Mouse (Mus musculus) G1E (cell line): Measurements from ENCODE around the gene Rabep1. TPM values are rescaled to one million over a fixed set of nuclear protein-coding genes. Genes with fewer than 3 reads are reported as not detected.
"Not testable (repeated sequence)": the region's sequence is repeated elsewhere in the genome, so short reads cannot be mapped to it uniquely, and the experiment has no call there.

Experiments
- ATAC-seq: 2 replicates; pipeline ENCODE4 v1.8.0; 2016; ENCODE audit warnings: mild to moderate bottlenecking; ENCODE audit not compliant: insufficient number of reproducible peaks, poor library complexity, low FRiP score, severe bottlenecking; ENCODE audit errors: extremely low read depth
- DNase-seq: peaks from one replicate; pipeline ENCODE4 v3.0.0; 2012; ENCODE audit warnings: low spot score
- H3K27me3 ChIP-seq: 2 replicates; pipeline ENCODE4 v1.6.1; 2012; ENCODE audit warnings: mild to moderate bottlenecking, low read length, inconsistent platforms; ENCODE audit not compliant: insufficient read depth
- H3K36me3 ChIP-seq: replicated peaks from 2 replicates; pipeline ENCODE3; 2012; ENCODE audit warnings: mild to moderate bottlenecking, inconsistent platforms
- H3K4me1 ChIP-seq: 2 replicates; pipeline ENCODE4 v1.6.1; 2012; ENCODE audit warnings: low read depth, low read length, inconsistent platforms, mixed read lengths; ENCODE audit not compliant: insufficient read depth
- H3K4me3 ChIP-seq: 2 replicates; pipeline ENCODE4 v1.5.1; 2012; ENCODE audit warnings: low read depth, mild to moderate bottlenecking, inconsistent platforms, low read length, moderate library complexity, mixed read lengths
- H3K9me3 ChIP-seq: replicated peaks from 2 replicates; pipeline ENCODE4 v1.6.1; 2012; ENCODE audit warnings: inconsistent platforms
- CTCF ChIP-seq: IDR thresholded peaks from 2 replicates; pipeline ENCODE4 v1.5.1; 2012; ENCODE audit warnings: low read depth, low read length, inconsistent platforms, mixed read lengths
- GATA1 ChIP-seq: IDR thresholded peaks from 2 replicates; pipeline ENCODE4 v1.6.1; 2012; ENCODE audit warnings: borderline replicate concordance, low read length, inconsistent platforms, mixed read lengths
- GATA2 ChIP-seq: IDR thresholded peaks from 2 replicates; pipeline ENCODE4 v1.6.1; 2012; ENCODE audit warnings: low read depth, low read length, inconsistent platforms, borderline replicate concordance
- POLR2AphosphoS5 ChIP-seq: IDR thresholded peaks from 2 replicates; pipeline ENCODE4 v1.6.1; 2012; ENCODE audit warnings: low read depth, low read length, inconsistent platforms; ENCODE audit not compliant: insufficient replicate concordance
- TAL1 ChIP-seq: conservative IDR thresholded peaks from 2 replicates; pipeline ENCODE4 v1.6.1; 2012; ENCODE audit warnings: low read depth, low read length, inconsistent platforms, mixed read lengths
- polyA plus RNA-seq: library from polyadenylated mRNA; stranded (reverse); fragments of >175 nt; gene quantifications from 2 replicates; pipeline ENCODE4 v1.2.3, GENCODE M21; 2012
- total RNA-seq, 2 experiments: library from RNA; stranded (forward) in 1 of 2; stranded (reverse) in 1 of 2; fragments of 200-1000 nt in 1 of 2; fragments of >200 nt in 1 of 2; fragmentation: Nextera tagmentation in 1 of 2; gene quantifications; 2 replicates each; pipeline ENCODE4 v1.2.3; 2014 to 2017

The Rabep1 gene
- total and polyA plus RNA-seq, 3 experiments = 18.1 to 111 (median 50.1) TPM

DNA sequence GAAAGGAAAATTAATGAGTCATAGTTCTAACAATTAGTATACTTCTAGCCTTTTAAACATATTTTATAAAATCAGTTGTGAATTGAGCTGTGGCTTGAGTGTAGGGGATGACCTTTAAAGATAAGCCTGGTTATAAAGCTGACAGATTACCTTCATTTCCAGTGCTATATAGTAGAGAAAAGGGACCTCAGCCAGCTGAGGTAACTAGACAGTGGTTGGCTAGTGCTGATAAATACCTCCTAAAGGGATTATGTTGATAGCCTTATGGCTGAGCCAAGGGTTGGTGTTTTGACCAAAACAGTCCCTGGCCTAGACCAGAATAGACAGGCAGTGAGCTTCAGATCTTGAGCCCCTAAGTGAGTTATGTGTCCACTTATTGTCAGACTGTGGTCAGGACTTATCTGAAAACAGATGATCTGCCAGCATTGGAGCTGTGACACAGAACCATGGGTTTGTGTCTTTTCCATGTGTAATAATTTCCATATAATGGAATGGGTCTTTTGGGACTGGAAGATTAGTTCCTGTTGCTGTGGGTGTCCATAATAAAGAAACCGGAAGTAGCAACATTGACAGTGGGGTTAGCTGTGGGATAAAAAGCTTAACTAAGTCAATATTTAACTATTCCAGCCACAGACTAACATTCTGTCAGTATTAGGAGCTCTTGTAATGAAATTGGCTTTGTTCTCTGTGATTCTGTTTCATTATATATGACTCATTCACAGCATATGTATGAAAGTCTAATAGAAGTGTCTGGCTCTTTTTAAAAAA, 29.5 kb downstream of the Rabep1 start:
- Histone ChIP-seq H3K4me1 (peaks cover 43% of the 10 kb centered on the region), H3K36me3 (peaks cover 27% of the 10 kb centered on the region), H3K4me3 (no peak overlapping the region), H3K27me3 (no peaks in the 10 kb centered on the region), H3K9me3 (no peaks in the 10 kb centered on the region)
- no peak for TF ChIP-seq POLR2AphosphoS5
- 0 out of 2 replicates have a peak, but pooled peaks have one; percentile 20 for TF ChIP-seq TAL1
- DNase-seq (peak; percentile 14), ATAC-seq (peak; percentile 54)

DNA sequence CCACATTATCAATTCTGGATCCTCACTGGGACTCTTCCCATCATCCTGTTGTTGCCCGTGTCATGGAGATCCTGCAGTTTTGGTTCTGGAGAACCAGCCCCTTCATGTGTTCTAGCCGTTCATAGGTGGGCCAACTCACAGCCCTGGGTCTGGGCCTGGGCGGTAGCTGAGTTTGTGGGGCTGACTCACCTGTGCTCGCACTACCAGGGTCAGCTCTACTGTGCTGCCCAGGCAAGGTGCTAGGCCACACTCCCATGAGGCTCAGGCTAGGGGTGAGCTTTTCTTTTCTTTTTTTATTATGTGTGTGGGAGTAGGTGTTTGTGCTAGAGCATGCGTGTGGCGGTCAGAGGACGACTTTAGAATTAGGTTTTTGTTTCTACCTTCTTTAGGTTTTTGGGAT, 33.1 kb downstream of the Rabep1 start:
- H3K36me3 ChIP-seq = peaks cover 38% of the 10 kb centered on the region
- no peak for TF ChIP-seq GATA2
- TF ChIP-seq TAL1 = no peak
- TF ChIP-seq POLR2AphosphoS5 = no peak
- TF ChIP-seq CTCF = no peak
- TF ChIP-seq GATA1 = no peak
- DNase-seq = no peak
- peaks cover 18% of the 10 kb centered on the region for H3K4me1 ChIP-seq
- no peaks in the 10 kb centered on the region for H3K9me3 ChIP-seq
- no peak overlapping the region for H3K4me3 ChIP-seq
- ATAC-seq = no peak
- H3K27me3 ChIP-seq = no peaks in the 10 kb centered on the region

DNA sequence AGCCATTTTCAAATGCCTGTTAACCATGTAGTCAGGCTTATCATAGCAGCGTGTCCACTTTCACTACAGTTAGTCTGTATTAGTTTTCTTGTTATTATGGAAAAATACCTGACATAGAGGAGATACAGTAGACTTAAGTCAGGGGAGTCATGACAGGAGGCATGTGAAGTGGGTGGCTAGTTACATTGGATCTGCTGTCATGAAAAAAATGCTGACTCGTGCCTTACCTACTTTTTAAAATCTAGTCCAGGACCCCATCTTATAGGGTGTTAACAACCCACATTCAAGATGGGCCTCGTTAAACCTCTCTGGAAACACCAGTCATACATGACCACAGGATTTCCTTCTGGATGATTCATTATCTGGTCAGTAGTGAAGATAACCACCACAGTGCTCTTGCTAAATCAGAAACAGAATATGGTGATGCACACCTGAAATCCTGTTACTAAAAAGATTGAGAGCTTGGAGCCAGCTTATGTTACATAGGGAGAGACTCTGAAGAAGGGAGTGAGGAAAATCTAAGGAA, 38.4 kb downstream of the Rabep1 start:
- Histone ChIP-seq H3K36me3 (peaks cover 56% of the 10 kb centered on the region), H3K9me3 (no peaks in the 10 kb centered on the region), H3K4me3 (no peak overlapping the region), H3K4me1 (peaks cover 8% of the 10 kb centered on the region; the same call in 1 of the 2 replicates), H3K27me3 (no peaks in the 10 kb centered on the region)
- DNase-seq = no peak
- no peak for ATAC-seq
- TF ChIP-seq POLR2AphosphoS5 (no peak), GATA2 (no peak), GATA1 (no peak), CTCF (no peak)

DNA sequence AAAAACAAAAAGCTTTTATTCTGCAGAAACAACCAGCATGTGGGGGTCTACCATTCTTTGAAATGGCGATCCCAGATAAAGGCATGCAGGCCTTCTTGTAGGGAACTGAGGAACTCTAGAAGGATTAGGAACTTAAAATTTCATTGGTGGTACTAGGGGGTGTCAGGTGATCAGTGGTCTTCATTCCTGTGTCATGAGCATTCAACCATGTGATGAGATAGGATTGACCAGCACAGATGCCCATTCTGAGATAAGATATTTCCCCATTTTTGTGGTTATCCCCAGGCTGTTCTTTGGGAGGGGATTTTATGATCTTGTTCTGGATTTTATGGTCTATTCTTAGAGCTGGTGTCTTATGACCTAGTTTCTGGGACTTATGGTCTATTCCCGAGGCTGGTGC, 46.1 kb downstream of the Rabep1 start:
- H3K4me1 ChIP-seq = peaks cover 20% of the 10 kb centered on the region
- H3K4me3 ChIP-seq = no peak overlapping the region
- peaks cover 10% of the 10 kb centered on the region for H3K9me3 ChIP-seq
- no peaks in the 10 kb centered on the region for H3K27me3 ChIP-seq
- ATAC-seq (no peak), DNase-seq (no peak)
- TF ChIP-seq GATA2 (no peak), TAL1 (peak; percentile 56; the same call in 1 of the 2 replicates)
- H3K36me3 ChIP-seq = peaks cover 78% of the 10 kb centered on the region

DNA sequence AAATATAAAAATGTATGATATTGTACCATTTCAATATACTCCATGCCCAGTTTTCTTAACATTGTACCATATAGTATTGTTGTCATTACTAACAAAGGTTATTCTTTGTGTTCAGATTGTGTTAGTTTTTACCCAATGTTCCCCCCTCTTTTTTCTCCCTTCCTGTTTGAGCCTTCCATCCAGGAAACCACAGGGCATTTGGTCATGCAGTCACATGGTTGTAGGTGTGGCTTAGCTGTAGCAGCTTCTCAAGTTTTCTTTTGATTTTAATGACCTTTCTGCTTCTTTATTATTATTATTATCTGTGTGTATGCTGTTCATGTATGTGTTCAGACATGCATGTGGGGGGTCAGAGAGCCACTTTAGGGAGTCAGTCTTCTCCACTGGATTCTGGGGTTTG, 47.0 kb downstream of the Rabep1 start:
- TF ChIP-seq GATA2 = no peak
- TF ChIP-seq TAL1 = no peak
- no peak for TF ChIP-seq GATA1
- TF ChIP-seq CTCF = no peak
- no peak for TF ChIP-seq POLR2AphosphoS5
- Histone ChIP-seq H3K36me3 (peaks cover 77% of the 10 kb centered on the region), H3K9me3 (peaks cover 10% of the 10 kb centered on the region), H3K4me3 (no peak overlapping the region), H3K4me1 (peaks cover 20% of the 10 kb centered on the region), H3K27me3 (no peaks in the 10 kb centered on the region)
- DNase-seq (no peak), ATAC-seq (no peak)

DNA sequence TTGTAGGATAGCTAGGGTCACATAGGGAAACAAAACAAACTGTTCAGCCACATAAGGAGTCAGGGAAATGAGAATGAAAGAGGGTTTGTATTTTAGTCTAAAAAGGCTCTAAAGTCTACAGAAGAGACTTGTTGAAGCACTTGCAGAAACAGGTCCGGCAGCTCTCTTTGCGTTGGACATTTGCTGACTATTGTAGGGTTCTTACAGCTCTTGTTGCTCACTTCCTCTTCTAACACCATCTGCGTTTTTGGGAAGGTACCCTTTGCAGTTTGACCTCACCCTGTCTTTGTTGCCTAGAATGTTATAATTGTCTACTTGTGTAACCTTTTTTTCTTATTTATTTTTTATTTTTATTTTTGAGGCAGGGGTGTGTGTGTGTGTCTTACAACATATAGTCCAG, 53.1 kb downstream of the Rabep1 start:
- Histone ChIP-seq H3K36me3 (peaks cover 62% of the 10 kb centered on the region), H3K4me1 (peaks cover 3% of the 10 kb centered on the region; the same call in 1 of the 2 replicates), H3K27me3 (no peaks in the 10 kb centered on the region), H3K4me3 (no peak overlapping the region), H3K9me3 (peaks cover 5% of the 10 kb centered on the region)
- TF ChIP-seq GATA2 (no peak), GATA1 (no peak), POLR2AphosphoS5 (no peak), TAL1 (no peak), CTCF (no peak)
- no peak for DNase-seq
- no peak for ATAC-seq

DNA sequence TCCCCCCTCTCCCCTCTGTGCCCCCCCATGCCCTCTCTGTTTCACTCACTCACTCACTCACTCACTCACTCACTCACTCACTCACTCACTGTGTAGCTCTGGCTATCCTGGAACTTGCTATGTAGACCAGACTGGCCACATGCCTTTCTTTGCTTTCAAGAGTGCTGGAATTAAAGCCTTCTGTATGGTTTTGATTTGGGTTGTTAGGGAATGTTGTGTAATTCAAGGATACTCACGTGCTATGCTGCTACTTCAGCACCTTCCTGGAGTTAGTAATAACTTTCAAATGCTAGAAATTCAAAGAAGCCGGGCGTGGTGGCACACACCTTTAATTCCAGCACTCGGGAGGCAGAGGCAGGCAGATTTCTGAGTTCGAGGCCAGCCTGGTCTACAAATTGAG, 53.6 kb downstream of the Rabep1 start:
- not testable (repeated sequence) for ATAC-seq, H3K4me3 ChIP-seq, H3K27me3 ChIP-seq, DNase-seq, H3K4me1 ChIP-seq, H3K9me3 ChIP-seq
- peaks cover 59% of the 10 kb centered on the region for H3K36me3 ChIP-seq
